Mouse (Mus musculus) bone marrow, adult 2 months (tissue): ENCODE data around the gene Col4a1.

Experiments
- CTCF ChIP-seq: fragments of 200-500 bp; IDR thresholded peaks from 2 replicates; pipeline ENCODE4 v1.5.1; 2011; ENCODE audit warnings: low read length, control low read depth; ENCODE audit not compliant: control insufficient read depth, insufficient read depth
- POLR2A ChIP-seq: fragments of 200-500 bp; IDR thresholded peaks from 2 replicates; pipeline ENCODE4 v1.6.1; 2011; ENCODE audit warnings: low read depth, mild to moderate bottlenecking, control low read depth, low read length, borderline replicate concordance; ENCODE audit not compliant: control insufficient read depth

DNA sequence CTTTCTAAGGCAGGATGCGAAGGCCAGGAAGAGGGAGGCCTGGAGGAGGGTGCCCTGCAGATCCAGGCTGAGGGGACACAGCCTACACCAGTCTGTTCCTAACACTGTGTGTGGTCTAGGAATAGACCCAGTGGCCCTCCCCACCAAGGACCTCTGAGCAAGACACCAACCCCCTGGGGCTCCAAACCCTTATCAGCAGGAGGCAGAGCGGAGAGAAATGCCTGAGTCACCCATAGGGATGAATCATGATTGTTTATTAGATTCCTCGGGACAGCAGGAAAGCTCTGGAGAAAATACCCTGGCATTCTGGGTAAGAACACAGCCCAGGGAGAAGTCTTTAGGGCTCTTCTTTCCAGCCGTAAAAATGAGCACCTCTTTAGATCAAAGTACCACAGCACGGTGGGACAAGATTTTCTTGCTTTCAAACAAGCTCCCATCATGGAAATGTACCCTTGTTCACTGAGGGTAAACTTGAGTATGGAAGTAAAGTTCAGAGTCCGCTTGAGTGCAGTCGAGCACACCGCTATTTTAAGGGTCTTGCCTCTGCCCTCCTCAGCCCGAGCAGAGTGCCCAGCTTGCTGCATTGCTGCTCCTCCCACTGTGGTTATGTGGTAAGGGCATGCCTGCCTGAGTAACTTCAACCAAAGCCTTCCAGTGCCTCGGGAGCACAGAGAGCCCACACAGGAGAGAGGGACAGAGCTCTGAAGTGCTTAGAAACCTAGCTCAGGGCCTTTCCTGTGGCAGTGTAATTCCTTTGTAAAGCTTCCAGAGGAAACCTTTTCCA lies 52.6 kb downstream of the Col4a1 start:
- TF ChIP-seq POLR2A (no peak), CTCF (no peak)
